Mouse (Mus musculus) midbrain, embryonic 13.5 days (tissue): ENCODE measurements around the gene Ccdc7a. TPM values are rescaled to one million over a fixed set of nuclear protein-coding genes. Genes with fewer than 3 reads are reported as not detected.
A peak's percentile ranks its signal among the peaks of the same experiment; 100 is the strongest.

Experiments
- ATAC-seq: fragments of 200-750 bp; cut with Nextera tagmentation; 2 replicates; pipeline ENCODE4 v1.8.0; 2017; ENCODE audit warnings: mild to moderate bottlenecking, moderate TSS enrichment, moderate library complexity
- H3K27ac ChIP-seq: fragments of 300-500 bp; sonication (generic); 2 replicates; pipeline ENCODE4 v1.5.1; 2015; ENCODE audit warnings: inconsistent platforms, mild to moderate bottlenecking, moderate library complexity
- H3K27me3 ChIP-seq: fragments of 300-500 bp; sonication (generic); 2 replicates; pipeline ENCODE4 v1.6.1; 2015; ENCODE audit warnings: mild to moderate bottlenecking, inconsistent platforms
- H3K36me3 ChIP-seq: fragments of 300-500 bp; sonication (generic); 2 replicates; pipeline ENCODE4 v1.6.1; 2015; ENCODE audit warnings: mild to moderate bottlenecking, inconsistent platforms
- H3K4me1 ChIP-seq: fragments of 300-500 bp; sonication (generic); replicated peaks from 2 replicates; pipeline ENCODE4 v1.6.1; 2015; ENCODE audit warnings: inconsistent platforms
- H3K4me2 ChIP-seq: fragments of 300-500 bp; sonication (generic); replicated peaks from 2 replicates; pipeline ENCODE4 v1.6.1; 2015; ENCODE audit warnings: moderate library complexity, mild to moderate bottlenecking, inconsistent platforms
- H3K4me3 ChIP-seq: fragments of 300-500 bp; sonication (generic); replicated peaks from 2 replicates; pipeline ENCODE4 v1.5.1; 2015; ENCODE audit warnings: mild to moderate bottlenecking, inconsistent platforms
- H3K9ac ChIP-seq: fragments of 300-500 bp; sonication (generic); replicated peaks from 2 replicates; pipeline ENCODE4 v1.6.1; 2015; ENCODE audit warnings: mild to moderate bottlenecking, inconsistent platforms
- H3K9me3 ChIP-seq: fragments of 300-500 bp; sonication (generic); 2 replicates; pipeline ENCODE4 v1.6.1; 2016; ENCODE audit warnings: mild to moderate bottlenecking, inconsistent platforms
- WGBS: fragments of 180-500 bp; shearing (Covaris S2); methylation state at CpG from one replicate; pipeline ENCODE4 v1.1.7; 2015; 5-methylcytosine and 5-hydroxymethylcytosine counted together
- polyA plus RNA-seq: library from polyadenylated mRNA; unstranded; fragments of >200 nt; fragmentation: Nextera tagmentation; extraction: Ambion mirVana; gene quantifications from 2 replicates; pipeline ENCODE4 v1.2.1, GENCODE M21; 2015

Gene Ccdc7a
- polyA plus RNA-seq, 1 experiment from 2014 or later, result not detected

DNA sequence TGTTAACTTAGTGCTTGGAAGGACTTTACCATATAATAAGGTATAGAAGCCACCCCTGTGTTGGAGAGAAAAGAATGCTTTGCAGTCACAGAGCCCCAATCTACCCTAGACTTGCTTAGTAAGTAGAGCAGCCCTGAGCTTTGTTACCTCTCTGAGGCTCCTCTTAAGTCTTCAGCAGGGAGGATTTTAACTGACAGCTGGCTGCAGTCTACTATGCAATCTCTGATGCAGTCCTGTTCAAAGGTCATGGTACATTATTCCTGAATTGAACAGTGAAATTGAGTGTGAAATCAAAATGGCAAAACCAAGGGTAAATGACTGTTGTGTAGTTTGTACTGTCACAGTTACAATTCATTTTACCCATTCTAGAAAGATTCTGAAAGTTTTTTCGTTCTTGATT, 338.1 kb downstream of the Ccdc7a start:
- H3K27ac ChIP-seq, result peak overlapping the region; percentile 44
- H3K36me3 ChIP-seq, result peaks cover 43% of the 10 kb centered on the region

DNA sequence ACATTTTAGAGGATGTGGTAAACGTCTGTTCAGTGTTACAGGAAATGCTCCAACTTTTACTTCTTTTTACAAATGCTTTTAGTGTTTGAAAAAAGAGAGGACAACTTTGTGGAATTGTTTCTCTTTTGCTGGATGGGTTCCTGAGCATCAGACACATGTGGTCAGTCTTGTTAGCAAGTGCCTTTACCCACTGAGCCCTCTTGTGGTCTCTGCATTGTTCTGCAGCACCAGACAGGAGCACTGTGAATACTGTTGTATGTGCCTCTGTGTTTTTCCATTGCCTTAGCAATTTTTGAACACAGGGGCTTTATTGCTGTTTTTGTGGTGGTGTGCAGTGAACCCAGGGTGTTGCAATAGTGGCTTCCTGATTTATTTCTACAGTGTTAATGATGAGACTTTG, 340.5 kb downstream of the Ccdc7a start:
- no peak overlapping the region for H3K27ac ChIP-seq
- WGBS, result 79% methylated on average over 1 of the region's 1 CpGs

More for the DNA sequence above, 338.1 kb downstream of the Ccdc7a start:
- Histone ChIP-seq H3K4me3 (no peak overlapping the region), H3K4me1 (peaks cover 21% of the 10 kb centered on the region), H3K27me3 (no peaks in the 10 kb centered on the region), H3K9ac (no peak overlapping the region), H3K9me3 (no peaks in the 10 kb centered on the region), H3K4me2 (no peak overlapping the region)
- ATAC-seq, result peak; percentile 86
- WGBS, result 44% methylated on average over 1 of the region's 1 CpGs

DNA sequence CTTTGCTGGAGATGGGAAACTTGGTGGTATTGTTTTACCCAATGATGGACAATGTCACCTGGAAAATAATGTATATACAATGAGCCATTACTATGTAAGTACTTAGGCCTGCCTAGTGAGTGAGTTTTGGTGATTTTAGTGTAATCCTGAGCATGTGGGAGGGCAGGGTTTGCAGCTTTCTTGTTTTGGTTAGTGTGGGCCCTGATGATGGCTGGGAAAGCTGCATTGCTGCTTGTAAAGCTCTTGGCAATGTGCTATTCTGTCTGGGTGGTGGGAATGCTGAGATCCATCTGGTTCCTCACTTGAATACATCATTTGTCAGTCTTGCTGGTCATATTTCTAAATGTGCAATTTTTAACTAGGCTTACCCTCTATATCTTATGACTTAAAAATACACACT, 349.1 kb downstream of the Ccdc7a start:
- Histone ChIP-seq H3K9ac (no peak overlapping the region), H3K36me3 (peaks cover 75% of the 10 kb centered on the region), H3K9me3 (no peaks in the 10 kb centered on the region), H3K4me2 (no peak overlapping the region), H3K4me3 (no peak overlapping the region), H3K27ac (no peak overlapping the region), H3K27me3 (no peaks in the 10 kb centered on the region), H3K4me1 (no peaks in the 10 kb centered on the region)
- no peak for ATAC-seq

More for the DNA sequence above, 340.5 kb downstream of the Ccdc7a start:
- no peak overlapping the region for H3K9ac ChIP-seq
- ATAC-seq, result peak; percentile 75
- no peaks in the 10 kb centered on the region for H3K27me3 ChIP-seq
- H3K4me2 ChIP-seq, result no peak overlapping the region
- H3K9me3 ChIP-seq, result no peaks in the 10 kb centered on the region
- H3K36me3 ChIP-seq, result peaks cover 46% of the 10 kb centered on the region
- no peak overlapping the region for H3K4me3 ChIP-seq
- peaks cover 6% of the 10 kb centered on the region; the same call in 1 of the 2 replicates for H3K4me1 ChIP-seq

DNA sequence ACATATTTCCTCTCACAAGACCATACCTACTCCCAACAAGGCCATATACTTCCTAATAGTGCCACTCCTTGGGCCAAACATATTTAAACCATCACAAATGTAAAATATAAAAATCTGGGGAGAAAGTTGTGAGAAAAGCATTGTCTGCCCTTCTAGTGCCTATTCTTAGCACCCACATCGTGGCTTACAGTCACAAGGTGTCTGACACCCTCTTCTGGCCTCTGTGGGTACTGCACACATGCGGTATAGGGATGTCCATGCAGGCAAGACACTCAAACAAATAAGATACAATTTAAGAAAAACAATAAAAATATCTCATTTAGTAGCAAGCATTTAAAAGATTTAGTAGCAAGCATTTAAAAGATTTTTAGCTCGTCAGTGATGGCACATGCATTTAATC, 356.1 kb downstream of the Ccdc7a start:
- Histone ChIP-seq H3K9me3 (no peaks in the 10 kb centered on the region), H3K9ac (no peak overlapping the region), H3K36me3 (peaks cover 46% of the 10 kb centered on the region), H3K27me3 (no peaks in the 10 kb centered on the region), H3K27ac (no peak overlapping the region), H3K4me1 (0 out of 2 replicates have a peak, but pooled peaks cover 2% of the 10 kb centered on the region), H3K4me3 (no peak overlapping the region), H3K4me2 (no peak overlapping the region)
- 49% methylated on average over 3 of the region's 3 CpGs for WGBS
- ATAC-seq, result no peak

DNA sequence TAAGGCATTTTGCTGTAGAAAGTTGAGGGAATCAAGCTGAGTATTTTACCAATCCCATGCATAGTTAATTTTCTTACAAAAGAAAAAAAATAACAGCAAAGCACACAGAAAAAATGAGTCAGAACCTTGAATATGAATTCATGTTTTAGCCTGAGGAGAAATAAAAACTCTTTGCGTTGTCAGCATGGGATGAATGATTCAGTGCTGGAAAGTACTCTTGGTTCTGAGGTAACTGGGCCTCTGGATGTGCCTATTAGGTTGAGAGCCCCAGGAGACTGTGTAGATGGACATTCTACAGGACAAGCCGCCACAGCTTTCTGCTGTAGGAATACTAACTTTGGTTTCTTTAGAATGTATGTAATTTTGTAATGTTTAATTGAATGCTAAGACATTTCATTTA, 360.5 kb downstream of the Ccdc7a start:
- no peak overlapping the region for H3K4me3 ChIP-seq
- 86% methylated on average over 2 of the region's 2 CpGs for WGBS

DNA sequence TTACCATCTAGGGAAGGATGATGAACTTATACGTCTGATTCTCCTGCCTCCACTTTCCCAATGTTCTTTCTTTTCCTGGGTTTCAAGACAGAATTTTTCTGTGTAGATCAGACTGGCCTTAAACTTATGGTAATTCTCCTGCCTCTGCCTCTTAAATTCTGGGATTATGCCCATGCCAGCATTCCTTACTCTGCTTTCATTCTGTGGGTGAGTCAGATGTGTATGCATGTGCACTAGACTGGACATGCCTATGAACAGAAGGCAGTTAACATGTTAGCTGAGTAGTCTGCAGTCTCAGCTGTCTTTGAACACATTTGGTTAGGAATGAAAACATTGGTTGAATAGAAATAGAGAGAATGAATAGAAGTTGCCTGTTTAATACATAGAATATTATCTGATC, 360.9 kb downstream of the Ccdc7a start:
- ATAC-seq, result no peak
- no peaks in the 10 kb centered on the region for H3K9me3 ChIP-seq
- H3K27me3 ChIP-seq, result no peaks in the 10 kb centered on the region
- no peak overlapping the region for H3K9ac ChIP-seq
- peaks cover 11% of the 10 kb centered on the region for H3K36me3 ChIP-seq
- WGBS, result 84% methylated on average over 1 of the region's 1 CpGs
- 0 out of 2 replicates have a peak, but pooled peaks cover 2% of the 10 kb centered on the region for H3K4me1 ChIP-seq
- H3K27ac ChIP-seq, result no peak overlapping the region
- H3K4me2 ChIP-seq, result no peak overlapping the region
- H3K4me3 ChIP-seq, result no peak overlapping the region

More for the DNA sequence above, 360.5 kb downstream of the Ccdc7a start:
- Histone ChIP-seq H3K9me3 (no peaks in the 10 kb centered on the region), H3K27me3 (no peaks in the 10 kb centered on the region), H3K9ac (no peak overlapping the region), H3K27ac (no peak overlapping the region), H3K36me3 (peaks cover 11% of the 10 kb centered on the region), H3K4me2 (no peak overlapping the region), H3K4me1 (0 out of 2 replicates have a peak, but pooled peaks cover 2% of the 10 kb centered on the region)
- no peak for ATAC-seq

DNA sequence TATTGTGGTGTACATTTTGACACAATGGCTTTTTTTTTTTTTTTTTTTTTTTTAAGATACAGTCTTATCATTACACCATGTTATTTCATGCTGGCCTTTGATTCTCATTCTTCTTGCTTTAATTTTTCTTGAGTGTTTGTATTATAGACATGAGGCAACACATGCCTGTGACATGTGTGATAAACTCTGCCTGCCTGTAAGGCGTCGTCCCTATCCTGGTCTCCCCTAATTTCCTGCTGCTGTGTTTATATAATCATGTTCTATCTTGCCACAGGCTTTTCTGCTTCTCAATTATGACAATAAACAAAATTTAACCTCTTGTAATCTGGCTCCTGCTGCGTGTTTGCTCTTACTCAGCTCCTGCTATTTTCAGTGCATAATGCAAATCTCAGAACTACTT, 367.4 kb downstream of the Ccdc7a start:
- Histone ChIP-seq H3K9me3 (no peaks in the 10 kb centered on the region), H3K4me3 (no peak overlapping the region), H3K4me2 (no peak overlapping the region), H3K36me3 (no peaks in the 10 kb centered on the region), H3K4me1 (peaks cover 7% of the 10 kb centered on the region; the same call in 1 of the 2 replicates), H3K9ac (no peak overlapping the region), H3K27ac (no peak overlapping the region), H3K27me3 (no peaks in the 10 kb centered on the region)
- no peak for ATAC-seq
- 90% methylated on average over 3 of the region's 3 CpGs for WGBS

DNA sequence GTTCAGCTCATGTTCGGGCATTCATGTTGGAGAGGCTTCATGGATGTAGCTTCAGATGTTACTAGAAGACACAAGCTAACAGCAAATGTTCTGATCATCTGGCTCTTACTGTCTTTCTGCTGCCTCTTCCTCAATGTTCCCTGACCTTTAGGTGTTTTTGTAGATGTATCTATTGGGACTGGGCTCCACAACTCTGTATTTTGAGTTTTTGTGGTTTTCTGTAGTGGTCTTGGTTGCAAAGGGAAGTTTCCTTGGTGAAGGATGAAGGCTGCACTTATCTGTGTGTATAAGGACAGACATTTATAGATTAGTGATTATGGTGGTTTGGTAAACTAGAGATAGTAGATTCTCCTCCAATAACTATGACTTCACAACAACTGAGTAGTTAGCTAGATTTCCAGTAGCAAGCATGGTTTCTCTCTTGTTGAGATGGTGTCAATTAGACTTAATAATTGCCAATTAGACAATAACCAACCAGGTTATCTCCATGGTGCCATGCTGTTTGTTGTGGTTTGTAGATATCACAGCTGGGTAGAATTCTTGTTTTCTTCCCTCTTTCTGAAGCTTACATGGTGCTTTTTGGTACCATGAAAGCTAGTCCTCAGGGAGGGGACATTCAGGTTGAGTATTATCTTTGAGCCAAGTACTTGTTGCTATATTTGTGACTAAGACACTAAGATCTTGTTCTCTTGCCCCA, 368.5 kb downstream of the Ccdc7a start:
- no peak overlapping the region for H3K9ac ChIP-seq
- peaks cover 7% of the 10 kb centered on the region; the same call in 1 of the 2 replicates for H3K4me1 ChIP-seq
- H3K36me3 ChIP-seq, result no peaks in the 10 kb centered on the region
- H3K4me2 ChIP-seq, result no peak overlapping the region
- whole genome bisulfite sequencing, result 94% methylated on average over 1 of the region's 1 CpGs
- H3K4me3 ChIP-seq, result no peak overlapping the region
- no peaks in the 10 kb centered on the region for H3K27me3 ChIP-seq
- H3K9me3 ChIP-seq, result no peaks in the 10 kb centered on the region
- no peak overlapping the region for H3K27ac ChIP-seq
- ATAC-seq, result no peak

DNA sequence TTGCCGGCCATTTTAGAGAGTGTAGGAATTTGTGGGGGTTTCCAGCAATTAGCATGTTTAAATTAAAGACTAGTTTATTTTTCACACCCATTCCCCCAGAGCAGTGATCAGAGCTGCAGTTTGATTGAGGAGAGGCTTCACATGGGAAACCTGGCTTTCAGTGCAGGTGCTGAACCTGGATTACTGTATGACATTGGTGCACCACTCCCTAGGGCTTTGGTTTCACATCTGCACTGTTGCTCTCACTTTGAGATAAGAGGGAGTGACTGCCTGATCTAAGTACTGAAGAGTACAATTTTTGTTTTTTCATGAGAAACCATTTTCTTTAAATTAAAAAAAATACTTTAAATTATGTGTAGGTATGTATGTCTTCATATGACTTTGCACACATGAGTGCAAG, 375.3 kb downstream of the Ccdc7a start:
- Histone ChIP-seq H3K27me3 (no peaks in the 10 kb centered on the region), H3K9me3 (no peaks in the 10 kb centered on the region), H3K4me3 (no peak overlapping the region), H3K27ac (no peak overlapping the region), H3K4me1 (peaks cover 35% of the 10 kb centered on the region), H3K4me2 (no peak overlapping the region), H3K36me3 (no peaks in the 10 kb centered on the region), H3K9ac (no peak overlapping the region)
- ATAC-seq, result no peak
- WGBS, result 86% methylated on average over 1 of the region's 1 CpGs

DNA sequence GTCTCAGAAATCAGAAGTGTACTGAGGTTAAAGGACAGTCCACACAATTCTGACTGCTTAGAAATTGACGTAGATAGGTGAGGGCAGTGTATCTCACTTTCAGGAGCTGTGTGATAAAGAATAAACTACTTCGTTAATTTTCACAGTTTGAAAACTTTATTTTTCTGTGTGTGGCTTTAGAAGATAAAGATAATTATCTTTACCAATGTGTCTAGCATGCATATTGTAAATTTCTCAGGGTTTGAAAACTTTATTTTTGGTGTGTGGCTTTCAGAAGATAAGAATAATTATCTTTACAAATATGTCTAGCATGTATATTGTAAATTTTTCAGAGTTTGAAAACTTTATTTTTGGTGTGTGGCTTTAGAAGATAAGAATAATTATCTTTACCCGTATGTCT, 376.6 kb downstream of the Ccdc7a start:
- 87% methylated on average over 3 of the region's 3 CpGs for WGBS
- H3K4me1 ChIP-seq, result peaks cover 31% of the 10 kb centered on the region
- H3K9me3 ChIP-seq, result no peaks in the 10 kb centered on the region
- no peaks in the 10 kb centered on the region for H3K27me3 ChIP-seq
- H3K4me2 ChIP-seq, result no peak overlapping the region
- no peak overlapping the region for H3K9ac ChIP-seq
- no peak for ATAC-seq
- no peak overlapping the region for H3K4me3 ChIP-seq
- H3K27ac ChIP-seq, result no peak overlapping the region
- no peaks in the 10 kb centered on the region for H3K36me3 ChIP-seq

DNA sequence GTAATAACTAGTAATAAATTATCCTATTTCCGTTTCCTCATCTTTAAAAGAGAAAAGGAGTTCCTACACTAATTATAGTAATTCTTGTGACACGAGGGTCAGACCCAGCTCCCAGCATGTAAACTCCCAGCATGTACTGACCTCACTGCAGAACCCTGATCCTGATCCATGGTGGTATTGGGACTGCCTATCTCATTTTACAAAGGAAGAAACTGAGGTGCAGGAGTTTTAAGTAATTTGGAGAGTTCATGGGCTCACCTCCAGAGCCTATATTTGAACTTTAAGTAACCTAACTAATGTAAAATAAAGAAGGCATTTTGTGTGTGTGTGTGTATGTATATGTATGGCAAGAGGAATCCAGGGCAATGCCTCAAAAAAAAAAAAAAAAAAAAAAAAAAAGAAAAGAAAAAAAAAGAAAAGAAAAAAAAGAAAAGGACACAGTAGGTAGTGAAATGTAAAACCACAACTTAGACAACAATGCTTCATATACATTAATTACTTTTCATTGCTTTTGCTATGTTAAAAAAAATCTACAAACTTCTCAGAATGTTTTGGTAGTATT, 378.8 kb downstream of the Ccdc7a start:
- no peak for ATAC-seq
- no peaks in the 10 kb centered on the region for H3K27me3 ChIP-seq
- no peaks in the 10 kb centered on the region for H3K9me3 ChIP-seq
- H3K4me3 ChIP-seq, result peak overlapping the region; percentile 91
- H3K4me2 ChIP-seq, result peak overlapping the region; percentile 66
- 1% methylated on average over 2 of the region's 2 CpGs for WGBS
- H3K9ac ChIP-seq, result peak overlapping the region; percentile 98
- H3K4me1 ChIP-seq, result peaks cover 31% of the 10 kb centered on the region
- H3K27ac ChIP-seq, result peak overlapping the region; percentile 100
- H3K36me3 ChIP-seq, result no peaks in the 10 kb centered on the region

DNA sequence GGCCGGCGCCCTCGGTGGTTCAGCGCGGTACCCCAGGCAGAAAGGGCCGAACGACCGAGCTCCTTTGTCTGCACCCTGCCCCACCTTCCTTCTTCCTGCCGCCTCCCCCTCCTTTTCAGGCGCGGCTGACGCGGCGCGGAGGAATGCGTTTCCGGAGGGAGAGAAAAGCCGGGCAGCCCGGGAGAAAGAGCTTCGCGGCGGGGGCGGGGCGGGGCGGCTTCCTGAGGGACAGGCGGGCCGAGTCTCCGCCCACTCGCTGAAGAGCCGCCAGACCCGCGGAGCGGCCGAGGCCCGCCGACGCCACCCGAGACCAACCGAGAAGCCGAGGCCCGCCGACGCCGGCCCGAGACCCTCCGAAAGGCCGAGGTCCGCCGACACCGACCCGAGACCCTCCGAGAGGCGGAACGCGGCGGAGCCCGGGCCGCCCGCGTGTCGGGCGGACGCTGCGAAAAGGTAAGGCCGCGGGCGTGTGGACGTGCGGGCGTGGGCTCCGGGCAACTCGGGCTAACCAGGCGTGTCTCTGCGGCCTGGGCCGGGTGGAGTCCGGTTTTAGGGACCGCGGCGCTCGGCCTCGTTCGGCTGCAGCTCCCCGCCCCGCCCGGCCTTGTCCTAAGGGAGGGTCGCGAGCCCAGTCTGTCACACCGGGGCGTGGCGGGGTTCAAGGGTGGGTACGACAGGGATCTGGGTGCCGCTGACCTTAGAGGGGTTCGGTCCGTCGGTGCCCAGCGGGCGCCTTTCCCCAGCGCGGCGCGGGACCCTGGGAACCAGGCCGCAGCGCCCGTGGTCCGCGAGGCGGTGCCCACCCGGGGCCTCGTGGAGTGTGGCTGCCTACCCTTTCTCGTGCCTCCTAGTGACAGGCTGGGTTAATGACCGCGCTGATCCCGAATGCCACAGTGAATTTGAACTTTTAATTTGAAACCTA, 379.5 kb downstream of the Ccdc7a start, which contains the start of gene Itgb1:
Gene Itgb1, plus strand, starts transcription at position 148 of the 922 bp plus-strand sequence.
- Histone ChIP-seq H3K4me3 (peak within 1 kb of the TSS; percentile 91), H3K4me2 (peak within 1 kb of the TSS; percentile 66), H3K27me3 (no peaks in the 10 kb centered on the region), H3K36me3 (no peaks in the 10 kb centered on the region), H3K9me3 (no peaks in the 10 kb centered on the region), H3K4me1 (peaks cover 30% of the 10 kb centered on the region), H3K27ac (peak within 1 kb of the TSS; percentile 100), H3K9ac (peak within 1 kb of the TSS; percentile 98)
- under 1% methylated on average over 103 of the region's 113 CpGs for WGBS
- peak; percentile 96 for ATAC-seq
